Mouse (Mus musculus): ENCODE data around the gene Olfr262. TPM values are rescaled to one million over a fixed set of nuclear protein-coding genes. Genes with fewer than 3 reads are reported as not detected.

The Olfr262 gene
- not detected in 2 replicates for polyA plus RNA-seq (2012; rRNA removed)

DNA sequence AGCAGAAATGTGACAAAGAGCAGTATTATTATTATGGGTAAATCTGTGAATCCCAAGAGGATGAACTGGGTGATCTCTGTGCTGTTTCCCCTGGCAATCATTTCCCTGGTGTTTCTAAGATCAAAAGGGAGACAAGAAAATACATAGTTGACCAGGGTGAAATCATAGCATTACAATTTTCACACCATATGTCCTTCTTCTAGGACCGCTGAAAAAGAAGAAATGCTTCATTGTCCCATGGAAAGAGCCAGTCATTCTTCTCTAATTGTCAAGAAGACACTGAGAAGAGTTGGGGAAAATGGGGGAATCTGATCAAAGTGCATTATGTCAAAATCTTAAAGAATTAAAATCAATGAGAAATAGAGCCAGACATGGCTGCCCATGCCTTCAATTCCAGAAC lies at the start of gene Olfr262:
Olfr262 (minus strand) TSS at position 101 of the 400 bp plus-strand sequence.

DNA sequence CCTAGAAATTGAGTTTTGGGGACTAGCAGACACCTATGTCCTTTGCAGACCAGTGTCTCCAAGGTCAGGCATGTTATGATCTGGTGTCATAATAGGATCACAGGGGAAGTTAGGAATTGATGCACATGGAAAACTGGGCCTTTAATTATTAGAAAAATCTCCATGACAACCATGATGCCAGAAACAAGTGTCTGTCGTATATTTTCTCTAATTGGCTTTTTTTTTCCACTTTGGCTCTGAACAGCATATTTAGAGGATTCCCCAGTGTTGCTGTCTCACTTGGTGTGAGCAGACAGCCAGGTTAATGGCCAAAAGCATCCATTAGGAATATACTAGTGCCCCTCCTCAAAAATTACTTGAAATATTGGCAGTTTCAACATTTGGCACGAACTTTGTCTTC lies 38.1 kb upstream of the Olfr262 start, which contains the start of gene Olfr1434:
Olfr1434 (plus strand) TSS at position 301 of the 400 bp plus-strand sequence.

DNA sequence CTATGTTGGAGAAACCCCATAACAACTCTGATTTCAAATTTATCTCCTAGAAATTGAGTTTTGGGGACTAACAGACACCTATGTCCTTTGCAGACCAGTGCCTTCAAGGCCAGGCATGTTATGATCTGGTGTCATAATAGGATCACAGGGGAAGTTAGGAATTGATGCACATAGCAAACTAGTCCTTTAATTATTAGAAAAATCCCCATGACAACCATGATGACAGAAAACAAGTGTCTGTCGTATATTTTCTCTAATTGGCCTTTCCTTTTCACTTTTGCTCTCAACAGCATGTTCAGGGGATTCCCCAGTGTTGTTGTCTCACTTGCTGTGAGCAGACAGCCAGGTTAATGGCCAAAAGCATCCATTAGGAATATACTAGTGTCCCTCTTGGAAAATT lies 19.3 kb upstream of the Olfr262 start, which contains the start of gene Olfr235:
Olfr235 (plus strand) TSS at position 301 of the 400 bp plus-strand sequence.

DNA sequence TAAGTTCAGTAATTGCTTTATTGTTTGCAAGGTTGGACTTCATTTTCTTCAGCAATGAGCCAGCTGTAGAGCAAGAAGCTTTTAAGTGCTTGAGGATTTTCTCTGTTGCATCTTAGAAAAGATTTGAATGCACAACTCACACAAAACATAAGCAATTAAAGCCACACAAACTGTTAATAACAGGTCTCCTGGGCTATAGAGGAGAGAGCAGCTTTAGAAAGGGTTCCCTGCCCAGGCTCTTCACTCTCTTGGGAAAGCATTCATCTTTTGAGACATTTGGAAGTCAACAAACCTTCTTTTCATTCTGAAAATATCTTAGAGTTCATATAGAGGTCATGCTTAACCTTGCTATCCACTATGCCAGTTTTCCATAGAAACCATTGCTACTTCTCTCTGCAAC lies 9.0 kb downstream of the Olfr262 start, which contains the start of gene Olfr1432:
Olfr1432 (minus strand) TSS at position 101 of the 400 bp plus-strand sequence.

DNA sequence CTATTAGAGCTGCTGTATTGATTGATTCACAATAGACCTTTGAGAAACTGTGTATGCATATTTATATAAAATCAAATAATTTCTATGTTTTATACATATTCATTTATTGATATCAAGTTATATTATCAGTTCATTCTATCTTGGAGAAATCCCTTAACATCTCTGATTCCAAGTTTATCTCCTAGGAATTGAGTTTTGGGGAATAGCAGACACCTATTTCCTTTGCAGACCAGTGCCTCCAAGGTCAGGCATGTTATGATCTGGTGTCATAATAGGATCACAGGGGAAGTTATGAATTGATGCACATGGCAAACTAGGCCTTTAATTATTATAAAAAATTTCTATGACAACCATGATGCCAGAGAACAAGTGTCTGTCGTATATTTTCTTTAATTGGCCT lies 41.1 kb downstream of the Olfr262 start, which contains the start of gene Olfr1431:
Olfr1431 (plus strand) TSS at position 301 of the 400 bp plus-strand sequence.

Other genes with a start within 250 kb of the Olfr262 start
- gene Olfr1423, start 200.3 kb downstream of the Olfr262 start, polyA plus RNA-seq (2012; rRNA removed) = not detected in 2 replicates
- gene Olfr1424, start 179.0 kb downstream of the Olfr262 start, polyA plus RNA-seq (2012; rRNA removed) = not detected in 2 replicates
- not detected in 2 replicates for gene Olfr1425, start 163.9 kb downstream of the Olfr262 start, polyA plus RNA-seq (2012; rRNA removed)
- gene Olfr1426, start 149.6 kb downstream of the Olfr262 start, polyA plus RNA-seq (2012; rRNA removed) = not detected in 2 replicates
- gene Olfr1427, start 138.3 kb downstream of the Olfr262 start, polyA plus RNA-seq (2012; rRNA removed) = not detected in 2 replicates
- gene Olfr1428, start 125.8 kb downstream of the Olfr262 start, polyA plus RNA-seq (2012; rRNA removed) = not detected in 2 replicates
- gene Olfr76, start 118.5 kb downstream of the Olfr262 start, polyA plus RNA-seq (2012; rRNA removed) = not detected in 2 replicates
- gene Olfr1555-ps1, start 71.5 kb downstream of the Olfr262 start, polyA plus RNA-seq (2012; rRNA removed) = not detected in 2 replicates
- not detected in 2 replicates for gene Olfr1431, start 41.0 kb downstream of the Olfr262 start, polyA plus RNA-seq (2012; rRNA removed)
- gene Olfr1432, start 9.1 kb downstream of the Olfr262 start, polyA plus RNA-seq (2012; rRNA removed) = not detected in 2 replicates
- not detected in 2 replicates for gene Olfr235, start 19.4 kb upstream of the Olfr262 start, polyA plus RNA-seq (2012; rRNA removed)
- not detected in 2 replicates for gene Olfr1434, start 38.2 kb upstream of the Olfr262 start, polyA plus RNA-seq (2012; rRNA removed)
- not detected in 2 replicates for gene Olfr1436, start 57.5 kb upstream of the Olfr262 start, polyA plus RNA-seq (2012; rRNA removed)
- not detected in 2 replicates for gene Olfr1437, start 83.4 kb upstream of the Olfr262 start, polyA plus RNA-seq (2012; rRNA removed)
- gene Olfr1438-ps1, start 94.3 kb upstream of the Olfr262 start, polyA plus RNA-seq (2012; rRNA removed) = not detected in 2 replicates
- gene Olfr1440, start 145.6 kb upstream of the Olfr262 start, polyA plus RNA-seq (2012; rRNA removed) = not detected in 2 replicates
- not detected in 2 replicates for gene Olfr1441, start 175.8 kb upstream of the Olfr262 start, polyA plus RNA-seq (2012; rRNA removed)
- not detected in 2 replicates for gene Pfpl, start 186.2 kb upstream of the Olfr262 start, polyA plus RNA-seq (2012; rRNA removed)
- gene Mpeg1, start 219.1 kb upstream of the Olfr262 start, polyA plus RNA-seq (2012; rRNA removed) = 5.6 and 7.0 TPM in 2 replicates

All from ovary, adult 2 months (tissue).